Mouse (Mus musculus) stomach, postnatal 0 days (tissue): ENCODE data around the gene Mab21l3. TPM values are rescaled to one million over a fixed set of nuclear protein-coding genes. Genes with fewer than 3 reads are reported as not detected.
"Not testable (repeated sequence)": the region's sequence is repeated elsewhere in the genome, so short reads cannot be mapped to it uniquely, and the experiment has no call there.

Source experiments
- ATAC-seq: fragments of 200-750 bp; cut with Nextera tagmentation; 2 replicates; pipeline ENCODE4 v1.8.0; 2017; ENCODE audit not compliant: low FRiP score, low TSS enrichment
- DNase-seq: peaks from one replicate; pipeline ENCODE4 v3.0.0-alpha.2; 2016; ENCODE audit warnings: low spot score
- H3K27ac ChIP-seq: fragments of 300-500 bp; sonication (generic); replicated peaks from 2 replicates; pipeline ENCODE4 v1.5.1; 2014; ENCODE audit warnings: mild to moderate bottlenecking, control low read depth
- H3K27me3 ChIP-seq: fragments of 300-500 bp; sonication (generic); 2 replicates; pipeline ENCODE4 v1.6.1; 2014; ENCODE audit warnings: low read length; ENCODE audit not compliant: control insufficient read depth, insufficient read depth
- H3K36me3 ChIP-seq: fragments of 300-500 bp; sonication (generic); 2 replicates; pipeline ENCODE4 v1.6.1; 2014; ENCODE audit warnings: low read length, mixed read lengths; ENCODE audit not compliant: control insufficient read depth, insufficient read depth
- H3K4me1 ChIP-seq: fragments of 300-500 bp; sonication (generic); replicated peaks from 2 replicates; pipeline ENCODE4 v1.6.1; 2014; ENCODE audit warnings: antibody characterized with exemption; ENCODE audit not compliant: control insufficient read depth, insufficient read depth
- H3K4me2 ChIP-seq: fragments of 300-500 bp; sonication (generic); replicated peaks from 2 replicates; pipeline ENCODE4 v1.6.1; 2014; ENCODE audit warnings: low read depth, mild to moderate bottlenecking, control low read depth, moderate library complexity
- H3K4me3 ChIP-seq: fragments of 300-500 bp; sonication (generic); 2 replicates; pipeline ENCODE4 v1.5.1; 2014; ENCODE audit warnings: low read depth, low read length, control low read depth
- H3K9ac ChIP-seq: fragments of 300-500 bp; sonication (generic); 2 replicates; pipeline ENCODE4 v1.6.1; 2014; ENCODE audit warnings: mild to moderate bottlenecking, low read length, control low read depth, mixed read lengths
- H3K9me3 ChIP-seq: fragments of 300-500 bp; sonication (generic); 2 replicates; pipeline ENCODE4 v1.6.1; 2016; ENCODE audit warnings: low read length; ENCODE audit not compliant: control insufficient read depth
- CTCF ChIP-seq: IDR thresholded peaks from 2 replicates; pipeline ENCODE4 v1.5.1; 2016; ENCODE audit warnings: antibody characterized with exemption, low read depth, mild to moderate bottlenecking, moderate library complexity
- EP300 ChIP-seq: optimal IDR thresholded peaks from 2 replicates; pipeline ENCODE3; 2016; ENCODE audit warnings: antibody characterized with exemption
- WGBS: fragments of 180-500 bp; shearing (Covaris S2); extraction: QIAGEN DNeasy Blood & Tissue Kit; methylation state at CpG from one replicate; pipeline ENCODE4 v1.1.7; 2014; 5-methylcytosine and 5-hydroxymethylcytosine counted together
- polyA plus RNA-seq: library from polyadenylated mRNA; unstranded; fragments of >200 nt; fragmentation: Nextera tagmentation; extraction: Ambion mirVana; gene quantifications from 2 replicates; pipeline ENCODE4 v1.2.1, GENCODE M21; 2015

The Mab21l3 gene
- polyA plus RNA-seq, 1 experiment from 2014 or later: 0.67 TPM

GRCm38 (mm10) chr3:101827220-101827715, 21.5 kb downstream of the Mab21l3 start:
- Histone ChIP-seq H3K36me3 (no peaks in the 10 kb centered on the region), H3K27ac (no peak overlapping the region), H3K4me3 (no peak overlapping the region), H3K9ac (no peak overlapping the region), H3K4me1 (no peaks in the 10 kb centered on the region), H3K9me3 (no peaks in the 10 kb centered on the region), H3K27me3 (no peaks in the 10 kb centered on the region), H3K4me2 (no peak overlapping the region)
- 77% methylated on average over 6 of the region's 6 CpGs for WGBS
- TF ChIP-seq CTCF (no peak), EP300 (no peak)
- DNase-seq (no peak), ATAC-seq (no peak)

- DNase-seq: no peak
- 65% methylated on average over 9 of the region's 9 CpGs for WGBS
- Histone ChIP-seq H3K36me3 (no peaks in the 10 kb centered on the region), H3K4me2 (no peak overlapping the region), H3K9me3 (no peaks in the 10 kb centered on the region), H3K27ac (no peak overlapping the region), H3K9ac (no peak overlapping the region), H3K4me3 (no peak overlapping the region), H3K4me1 (no peaks in the 10 kb centered on the region), H3K27me3 (no peaks in the 10 kb centered on the region)
- no peak for ATAC-seq
- TF ChIP-seq CTCF (no peak), EP300 (no peak)
These were observed 24.4 kb downstream of the Mab21l3 start for GRCm38 (mm10) chr3:101824338-101824737.

GRCm38 (mm10) chr3:101822052-101822451, 26.7 kb downstream of the Mab21l3 start:
- Histone ChIP-seq H3K4me2 (no peak overlapping the region), H3K4me1 (no peaks in the 10 kb centered on the region), H3K9me3 (no peaks in the 10 kb centered on the region), H3K9ac (no peak overlapping the region), H3K4me3 (no peak overlapping the region), H3K36me3 (no peaks in the 10 kb centered on the region), H3K27ac (no peak overlapping the region), H3K27me3 (no peaks in the 10 kb centered on the region)
- DNase-seq: no peak
- ATAC-seq: no peak
- TF ChIP-seq EP300 (no peak), CTCF (peak; percentile 56)
- 77% methylated on average over 5 of the region's 5 CpGs for WGBS

- not testable (repeated sequence) for H3K27me3 ChIP-seq, H3K9me3 ChIP-seq, H3K27ac ChIP-seq, ATAC-seq, H3K4me1 ChIP-seq, H3K9ac ChIP-seq, DNase-seq, H3K4me3 ChIP-seq, H3K4me2 ChIP-seq, H3K36me3 ChIP-seq
- 89% methylated on average over 3 of the region's 3 CpGs for WGBS
These were observed 28.1 kb downstream of the Mab21l3 start for GRCm38 (mm10) chr3:101820708-101821107.

GRCm38 (mm10) chr3:101816006-101816405, 32.8 kb downstream of the Mab21l3 start:
- H3K27me3 ChIP-seq: no peaks in the 10 kb centered on the region
- H3K9me3 ChIP-seq: no peaks in the 10 kb centered on the region
- H3K4me2 ChIP-seq: no peak overlapping the region
- H3K27ac ChIP-seq: no peak overlapping the region
- DNase-seq (no peak), ATAC-seq (peak; percentile 9; the same call in 1 of the 2 replicates)
- 62% methylated on average over 3 of the region's 3 CpGs for WGBS
- H3K36me3 ChIP-seq: no peaks in the 10 kb centered on the region
- H3K4me3 ChIP-seq: no peak overlapping the region
- no peak overlapping the region for H3K9ac ChIP-seq
- no peak for TF ChIP-seq EP300
- TF ChIP-seq CTCF: no peak
- no peaks in the 10 kb centered on the region for H3K4me1 ChIP-seq

- H3K27me3 ChIP-seq: no peaks in the 10 kb centered on the region
- 76% methylated on average over 9 of the region's 9 CpGs for WGBS
- H3K9ac ChIP-seq: no peak overlapping the region
- TF ChIP-seq CTCF: no peak
- no peak for TF ChIP-seq EP300
- no peaks in the 10 kb centered on the region for H3K9me3 ChIP-seq
- no peak overlapping the region for H3K4me2 ChIP-seq
- ATAC-seq (no peak), DNase-seq (no peak)
- H3K4me3 ChIP-seq: no peak overlapping the region
- no peak overlapping the region for H3K27ac ChIP-seq
- H3K36me3 ChIP-seq: no peaks in the 10 kb centered on the region
- H3K4me1 ChIP-seq: no peaks in the 10 kb centered on the region
These were observed 34.0 kb downstream of the Mab21l3 start for GRCm38 (mm10) chr3:101814790-101815189.
